Mouse (Mus musculus): ENCODE measurements around the gene Smad6. TPM values are rescaled to one million over a fixed set of nuclear protein-coding genes. Genes with fewer than 3 reads are reported as not detected.

Gene Smad6
- polyA plus RNA-seq, 1 experiment from 2014 or later = 15.5 TPM

GRCm38 (mm10) chr9:63981912-63982311, 39.9 kb downstream of the Smad6 start:
- Histone ChIP-seq H3K9me3 (replicated peaks) (no peaks in the 10 kb centered on the region), H3K4me2 (replicated peaks) (no peak overlapping the region), H3K27ac (replicated peaks) (peak overlapping the region; percentile 3; the same call in 1 of the 2 replicates), H3K4me1 (peaks cover 97% of the 10 kb centered on the region), H3K36me3 (peaks cover 5% of the 10 kb centered on the region; the same call in 1 of the 2 replicates), H3K9ac (no peak overlapping the region), H3K4me3 (replicated peaks) (no peak overlapping the region), H3K27me3 (no peaks in the 10 kb centered on the region)
- WGBS = 41% methylated on average over 4 of the region's 4 CpGs
- no peak for ATAC-seq (ENCODE audit: insufficient number of reproducible peaks, low FRiP score, low TSS enrichment, low read depth)

- peaks cover 5% of the 10 kb centered on the region; the same call in 1 of the 2 replicates for H3K36me3 ChIP-seq
- peak overlapping the region; percentile 87 for H3K27ac ChIP-seq (replicated peaks)
- H3K4me3 ChIP-seq (replicated peaks) = no peak overlapping the region
- no peaks in the 10 kb centered on the region for H3K9me3 ChIP-seq (replicated peaks)
- H3K9ac ChIP-seq = no peak overlapping the region
- H3K4me1 ChIP-seq = peaks cover 97% of the 10 kb centered on the region
- H3K4me2 ChIP-seq (replicated peaks) = no peak overlapping the region
- H3K27me3 ChIP-seq = no peaks in the 10 kb centered on the region
- 73% methylated on average over 4 of the region's 4 CpGs for WGBS
- no peak for ATAC-seq (ENCODE audit: insufficient number of reproducible peaks, low FRiP score, low TSS enrichment, low read depth)
Observed at GRCm38 (mm10) chr9:63981371-63981770, 40.5 kb downstream of the Smad6 start.

- 3% methylated on average over 18 of the region's 18 CpGs for WGBS
- peak overlapping the region; percentile 35 for H3K4me2 ChIP-seq (replicated peaks)
- H3K27ac ChIP-seq (replicated peaks) = peak overlapping the region; percentile 87
- H3K36me3 ChIP-seq = 0 out of 2 replicates have a peak, but pooled peaks cover 5% of the 10 kb centered on the region
- no peaks in the 10 kb centered on the region for H3K27me3 ChIP-seq
- no peak overlapping the region; the same call in 1 of the 2 replicates for H3K9ac ChIP-seq
- no peaks in the 10 kb centered on the region for H3K9me3 ChIP-seq (replicated peaks)
- H3K4me1 ChIP-seq = peaks cover 97% of the 10 kb centered on the region
- no peak overlapping the region for H3K4me3 ChIP-seq (replicated peaks)
- ATAC-seq (ENCODE audit: insufficient number of reproducible peaks, low FRiP score, low TSS enrichment, low read depth) = peak; percentile 71
Observed at GRCm38 (mm10) chr9:63980179-63981086, 41.4 kb downstream of the Smad6 start.

GRCm38 (mm10) chr9:63979275-63979674, 42.6 kb downstream of the Smad6 start:
- Histone ChIP-seq H3K4me1 (peaks cover 97% of the 10 kb centered on the region), H3K9ac (no peak overlapping the region), H3K27me3 (no peaks in the 10 kb centered on the region), H3K4me2 (replicated peaks) (no peak overlapping the region), H3K27ac (replicated peaks) (peak overlapping the region; percentile 87), H3K36me3 (0 out of 2 replicates have a peak, but pooled peaks cover 5% of the 10 kb centered on the region), H3K4me3 (replicated peaks) (no peak overlapping the region), H3K9me3 (replicated peaks) (no peaks in the 10 kb centered on the region)
- 64% methylated on average over 2 of the region's 2 CpGs for WGBS
- ATAC-seq (ENCODE audit: insufficient number of reproducible peaks, low FRiP score, low TSS enrichment, low read depth) = no peak

GRCm38 (mm10) chr9:63978682-63979081, 43.2 kb downstream of the Smad6 start:
- no peak for ATAC-seq (ENCODE audit: insufficient number of reproducible peaks, low FRiP score, low TSS enrichment, low read depth)
- WGBS = 57% methylated on average over 7 of the region's 7 CpGs
- H3K27ac ChIP-seq (replicated peaks) = peak overlapping the region; percentile 87

GRCm38 (mm10) chr9:63975996-63976395, 45.9 kb downstream of the Smad6 start:
- H3K27me3 ChIP-seq = no peaks in the 10 kb centered on the region
- 27% methylated on average over 11 of the region's 11 CpGs for WGBS
- H3K4me3 ChIP-seq (replicated peaks) = no peak overlapping the region
- H3K4me1 ChIP-seq = peaks cover 94% of the 10 kb centered on the region
- no peak for ATAC-seq (ENCODE audit: insufficient number of reproducible peaks, low FRiP score, low TSS enrichment, low read depth)
- no peaks in the 10 kb centered on the region for H3K9me3 ChIP-seq (replicated peaks)
- no peaks in the 10 kb centered on the region for H3K36me3 ChIP-seq
- H3K9ac ChIP-seq = no peak overlapping the region
- H3K27ac ChIP-seq (replicated peaks) = peak overlapping the region; percentile 94
- H3K4me2 ChIP-seq (replicated peaks) = peak overlapping the region; percentile 23; the same call in 1 of the 2 replicates

More at GRCm38 (mm10) chr9:63978682-63979081, 43.2 kb downstream of the Smad6 start:
- no peaks in the 10 kb centered on the region for H3K27me3 ChIP-seq
- H3K4me3 ChIP-seq (replicated peaks) = no peak overlapping the region
- H3K9ac ChIP-seq = no peak overlapping the region
- peaks cover 94% of the 10 kb centered on the region for H3K4me1 ChIP-seq
- H3K36me3 ChIP-seq = 0 out of 2 replicates have a peak, but pooled peaks cover 5% of the 10 kb centered on the region
- no peaks in the 10 kb centered on the region for H3K9me3 ChIP-seq (replicated peaks)
- H3K4me2 ChIP-seq (replicated peaks) = no peak overlapping the region

- Histone ChIP-seq H3K9ac (no peak overlapping the region), H3K4me1 (peaks cover 94% of the 10 kb centered on the region), H3K4me3 (replicated peaks) (no peak overlapping the region), H3K27me3 (no peaks in the 10 kb centered on the region), H3K9me3 (replicated peaks) (no peaks in the 10 kb centered on the region), H3K36me3 (no peaks in the 10 kb centered on the region), H3K4me2 (replicated peaks) (peak overlapping the region; percentile 37), H3K27ac (replicated peaks) (peak overlapping the region; percentile 94)
- ATAC-seq (ENCODE audit: insufficient number of reproducible peaks, low FRiP score, low TSS enrichment, low read depth) = peak; percentile 80
- WGBS = 23% methylated on average over 13 of the region's 13 CpGs
Observed at GRCm38 (mm10) chr9:63974258-63975023, 47.4 kb downstream of the Smad6 start.

GRCm38 (mm10) chr9:63973662-63974190, 48.1 kb downstream of the Smad6 start:
- H3K36me3 ChIP-seq = no peaks in the 10 kb centered on the region
- no peak overlapping the region for H3K4me3 ChIP-seq (replicated peaks)
- 25% methylated on average over 14 of the region's 14 CpGs for WGBS
- H3K9ac ChIP-seq = no peak overlapping the region
- H3K27me3 ChIP-seq = no peaks in the 10 kb centered on the region
- H3K27ac ChIP-seq (replicated peaks) = peak overlapping the region; percentile 94
- H3K4me1 ChIP-seq = peaks cover 95% of the 10 kb centered on the region
- H3K4me2 ChIP-seq (replicated peaks) = peak overlapping the region; percentile 37
- no peaks in the 10 kb centered on the region for H3K9me3 ChIP-seq (replicated peaks)
- ATAC-seq (ENCODE audit: insufficient number of reproducible peaks, low FRiP score, low TSS enrichment, low read depth) = peak; percentile 71

- H3K9ac ChIP-seq = no peak overlapping the region
- no peak overlapping the region for H3K4me3 ChIP-seq (replicated peaks)
- H3K27me3 ChIP-seq = no peaks in the 10 kb centered on the region
- H3K9me3 ChIP-seq (replicated peaks) = no peaks in the 10 kb centered on the region
- peaks cover 95% of the 10 kb centered on the region for H3K4me1 ChIP-seq
- H3K36me3 ChIP-seq = no peaks in the 10 kb centered on the region
- ATAC-seq (ENCODE audit: insufficient number of reproducible peaks, low FRiP score, low TSS enrichment, low read depth) = no peak
- H3K4me2 ChIP-seq (replicated peaks) = no peak overlapping the region
- 89% methylated on average over 11 of the region's 11 CpGs for WGBS
- peak overlapping the region; percentile 94 for H3K27ac ChIP-seq (replicated peaks)
Observed at GRCm38 (mm10) chr9:63972576-63973290, 49.1 kb downstream of the Smad6 start.

GRCm38 (mm10) chr9:63971557-63971956, 50.3 kb downstream of the Smad6 start:
- Histone ChIP-seq H3K27me3 (no peaks in the 10 kb centered on the region), H3K4me2 (replicated peaks) (no peak overlapping the region), H3K4me1 (peaks cover 94% of the 10 kb centered on the region), H3K4me3 (replicated peaks) (no peak overlapping the region), H3K9me3 (replicated peaks) (no peaks in the 10 kb centered on the region), H3K9ac (no peak overlapping the region), H3K36me3 (no peaks in the 10 kb centered on the region), H3K27ac (replicated peaks) (no peak overlapping the region)
- WGBS = 53% methylated on average over 4 of the region's 4 CpGs
- no peak for ATAC-seq (ENCODE audit: insufficient number of reproducible peaks, low FRiP score, low TSS enrichment, low read depth)
